In genomic region chr4:99030686-99031085, GRCm38 (mm10) we compare ENCODE assay signal across 24 mouse cellular contexts. TPM values are rescaled to one million over a fixed set of nuclear protein-coding genes. Genes with fewer than 3 reads are reported as not detected.
DNase-seq lines count a peak whose midpoint lies in the region; ATAC-seq and TF ChIP-seq lines count a peak whose summit lies in the region.
"Had no signal": no experiment of that assay in that cellular context is flagged by ENCODE, and none has a peak within 500 bp of the region (broad histone marks: within the 10 kb centered on the region; RNA-seq: fewer than 3 reads in every experiment).

Gene Angptl3 (plus strand): TSS chr4:99030954.

- no peaks in the 10 kb centered on the region for H3K4me1 ChIP-seq in kidney, embryonic 16.5 days (ENCODE audit: insufficient read depth, low read length)
- H3K4me1 ChIP-seq in lung, postnatal 0 days (ENCODE audit: insufficient read depth, low read depth, low read length), result no peaks in the 10 kb centered on the region
- no peaks in the 10 kb centered on the region for H3K4me1 ChIP-seq in liver, embryonic 11.5 days (replicated peaks; ENCODE audit: control insufficient read depth, insufficient read depth, low read length)
- H3K4me1 ChIP-seq in midbrain, embryonic 13.5 days (replicated peaks), result no peaks in the 10 kb centered on the region
- H3K4me1 ChIP-seq in midbrain, embryonic 14.5 days (ENCODE audit: control insufficient read depth, insufficient read depth, low read length), result no peaks in the 10 kb centered on the region
- H3K4me1 ChIP-seq: forebrain, embryonic 12.5 days; lung, embryonic 15.5 days; midbrain, embryonic 15.5 days had no signal

- ATAC-seq in kidney, embryonic 16.5 days (ENCODE audit: low FRiP score, low TSS enrichment), result no peak
- ATAC-seq in lung, postnatal 0 days, result no peak
- no peak for ATAC-seq in liver, embryonic 11.5 days (replicated peaks; ENCODE audit: low FRiP score)
- no peak for ATAC-seq in midbrain, embryonic 13.5 days
- ATAC-seq in midbrain, embryonic 14.5 days (ENCODE audit: low FRiP score, low TSS enrichment), result no peak
- ATAC-seq: hindbrain, embryonic 16.5 days; midbrain, embryonic 15.5 days had no signal

- DNase-seq in kidney, adult 11 months, result peak; percentile 73
- peak; percentile 9 for DNase-seq in lung, postnatal 0 days (ENCODE audit: low spot score)
- DNase-seq in lung, postnatal 36 days, result no peak
- DNase-seq in liver, embryonic 11.5 days (ENCODE audit: low spot score), result no peak
- DNase-seq in midbrain, embryonic 14.5 days, result no peak
- DNase-seq: B cell, adult 2 months; cerebellum, adult 11 months; cerebellum, postnatal 14 days; gastrocnemius, postnatal 10 days; heart, adult 11 months; heart, postnatal 4 days; thymus, postnatal 36 days had no signal

- no peaks in the 10 kb centered on the region for H3K27me3 ChIP-seq in kidney, embryonic 16.5 days (ENCODE audit: insufficient read depth, low read length)
- no peaks in the 10 kb centered on the region for H3K27me3 ChIP-seq in lung, postnatal 0 days (replicated peaks; ENCODE audit: insufficient read depth, low read length)
- no peaks in the 10 kb centered on the region for H3K27me3 ChIP-seq in liver, embryonic 11.5 days (replicated peaks; ENCODE audit: control insufficient read depth, insufficient read depth, low read length)
- no peaks in the 10 kb centered on the region for H3K27me3 ChIP-seq in midbrain, embryonic 13.5 days
- H3K27me3 ChIP-seq in midbrain, embryonic 14.5 days (ENCODE audit: control insufficient read depth, insufficient read depth, low read length), result no peaks in the 10 kb centered on the region
- H3K27me3 ChIP-seq: forebrain, embryonic 12.5 days; lung, embryonic 15.5 days; midbrain, embryonic 15.5 days had no signal

- TF ChIP-seq CTCF in lung, postnatal 0 days (IDR thresholded peaks at IDR 0.05), result no peak

- no peak within 1 kb of the TSS for H3K4me3 ChIP-seq in kidney, embryonic 16.5 days (ENCODE audit: low read length)
- no peak within 1 kb of the TSS for H3K4me3 ChIP-seq in lung, postnatal 0 days (ENCODE audit: low read depth, low read length)
- no peak within 1 kb of the TSS for H3K4me3 ChIP-seq in liver, embryonic 11.5 days (ENCODE audit: low read depth, low read length)
- no peak within 1 kb of the TSS for H3K4me3 ChIP-seq in macrophage (ENCODE audit: inconsistent target)
- H3K4me3 ChIP-seq in midbrain, embryonic 13.5 days (replicated peaks), result no peak within 1 kb of the TSS
- H3K4me3 ChIP-seq in midbrain, embryonic 14.5 days (replicated peaks; ENCODE audit: low read depth, low read length), result no peak within 1 kb of the TSS
- H3K4me3 ChIP-seq: forebrain, embryonic 12.5 days; lung, embryonic 15.5 days; midbrain, embryonic 15.5 days; myocyte had no signal

- no peaks in the 10 kb centered on the region for H3K79me2 ChIP-seq in macrophage (ENCODE audit: inconsistent target)

- H3K9me3 ChIP-seq in kidney, embryonic 16.5 days (ENCODE audit: low read length), result no peaks in the 10 kb centered on the region
- H3K9me3 ChIP-seq in lung, postnatal 0 days (ENCODE audit: low read length), result no peaks in the 10 kb centered on the region
- no peaks in the 10 kb centered on the region for H3K9me3 ChIP-seq in liver, embryonic 11.5 days (ENCODE audit: control insufficient read depth, low read length)
- H3K9me3 ChIP-seq in midbrain, embryonic 13.5 days, result no peaks in the 10 kb centered on the region
- H3K9me3 ChIP-seq in midbrain, embryonic 14.5 days (ENCODE audit: control insufficient read depth, low read length), result no peaks in the 10 kb centered on the region
- H3K9me3 ChIP-seq: forebrain, embryonic 12.5 days; lung, embryonic 15.5 days; midbrain, embryonic 15.5 days had no signal

- H3K9ac ChIP-seq in kidney, embryonic 16.5 days (replicated peaks; ENCODE audit: low read length), result no peak within 1 kb of the TSS
- no peak within 1 kb of the TSS for H3K9ac ChIP-seq in lung, postnatal 0 days (replicated peaks; ENCODE audit: low read depth)
- no peak within 1 kb of the TSS for H3K9ac ChIP-seq in liver, embryonic 11.5 days (ENCODE audit: low read depth, low read length)
- H3K9ac ChIP-seq in midbrain, embryonic 13.5 days (replicated peaks), result no peak within 1 kb of the TSS
- H3K9ac ChIP-seq in midbrain, embryonic 14.5 days (replicated peaks; ENCODE audit: low read length), result no peak within 1 kb of the TSS
- H3K9ac ChIP-seq: forebrain, embryonic 12.5 days; lung, embryonic 15.5 days; midbrain, embryonic 15.5 days had no signal

- no peaks in the 10 kb centered on the region for H3K36me3 ChIP-seq in kidney, embryonic 16.5 days (ENCODE audit: insufficient read depth, low read length)
- H3K36me3 ChIP-seq in lung, postnatal 0 days (ENCODE audit: insufficient read depth, low read length), result no peaks in the 10 kb centered on the region
- no peaks in the 10 kb centered on the region for H3K36me3 ChIP-seq in liver, embryonic 11.5 days (ENCODE audit: control insufficient read depth, insufficient read depth, low read length)
- no peaks in the 10 kb centered on the region for H3K36me3 ChIP-seq in macrophage (ENCODE audit: inconsistent target)
- H3K36me3 ChIP-seq in midbrain, embryonic 13.5 days, result 0 out of 2 replicates have a peak, but pooled peaks cover under 1% of the 10 kb centered on the region
- no peaks in the 10 kb centered on the region for H3K36me3 ChIP-seq in midbrain, embryonic 14.5 days (ENCODE audit: control insufficient read depth, insufficient read depth, low read length)
- H3K36me3 ChIP-seq: lung, embryonic 15.5 days; midbrain, embryonic 15.5 days had no signal

- WGBS in kidney, embryonic 16.5 days, result 52% methylated on average over 2 of the region's 2 CpGs
- WGBS in lung, postnatal 0 days, result 65% methylated on average over 2 of the region's 2 CpGs
- 74% methylated on average over 2 of the region's 2 CpGs for WGBS in liver, embryonic 11.5 days
- WGBS in macrophage (ENCODE audit: missing documents), result 90% methylated on average over 2 of the region's 2 CpGs
- WGBS in midbrain, embryonic 13.5 days, result 83% methylated on average over 2 of the region's 2 CpGs
- WGBS in midbrain, embryonic 14.5 days, result 92% methylated on average over 2 of the region's 2 CpGs

- H3K27ac ChIP-seq in kidney, embryonic 16.5 days (ENCODE audit: low read length), result no peak within 1 kb of the TSS
- H3K27ac ChIP-seq in lung, postnatal 0 days (ENCODE audit: low read length), result no peak within 1 kb of the TSS
- H3K27ac ChIP-seq in liver, embryonic 11.5 days (ENCODE audit: low read depth, low read length), result no peak within 1 kb of the TSS
- H3K27ac ChIP-seq in macrophage, result no peak within 1 kb of the TSS
- no peak within 1 kb of the TSS for H3K27ac ChIP-seq in midbrain, embryonic 13.5 days
- no peak within 1 kb of the TSS for H3K27ac ChIP-seq in midbrain, embryonic 14.5 days (replicated peaks; ENCODE audit: low read depth, low read length)
- H3K27ac ChIP-seq: forebrain, embryonic 12.5 days; lung, embryonic 15.5 days; midbrain, embryonic 15.5 days had no signal

- no peak within 1 kb of the TSS for H3K4me2 ChIP-seq in kidney, embryonic 16.5 days (replicated peaks; ENCODE audit: low read depth, low read length)
- H3K4me2 ChIP-seq in lung, postnatal 0 days (replicated peaks; ENCODE audit: low read depth, low read length), result no peak within 1 kb of the TSS
- H3K4me2 ChIP-seq in liver, embryonic 11.5 days, result peak within 1 kb of the TSS; percentile 21; the same call in 1 of the 2 replicates
- H3K4me2 ChIP-seq in midbrain, embryonic 13.5 days (replicated peaks), result no peak within 1 kb of the TSS
- H3K4me2 ChIP-seq in midbrain, embryonic 14.5 days (ENCODE audit: low read length), result no peak within 1 kb of the TSS
- H3K4me2 ChIP-seq: forebrain, embryonic 12.5 days; lung, embryonic 15.5 days; midbrain, embryonic 15.5 days had no signal

- TF ChIP-seq EP300 in lung, postnatal 0 days (IDR thresholded peaks at IDR 0.05), result no peak

RNA-seq across cellular contexts. Expression of gene Angptl3, which starts in this region (rescaled TPM):
- 1.7 and 2.1 TPM in 2 replicates for polyA plus RNA-seq in kidney, embryonic 16.5 days (2015; fragmentation: Nextera tagmentation; extraction: Ambion mirVana)
- polyA plus RNA-seq in lung, postnatal 0 days (2015; fragmentation: Nextera tagmentation; extraction: Ambion mirVana), result 0.61 and 0.75 TPM in 2 replicates
- polyA plus RNA-seq in liver, embryonic 11.5 days (2014; fragmentation: Nextera tagmentation; extraction: Ambion mirVana), result 12.1 and 13.9 TPM in 2 replicates
- total RNA-seq in macrophage (2018; cell fraction: chromatin; rRNA removed), result 1 to 10 TPM in 12 of 26 experiments, under 1 TPM in 5, not detected in 9; 0.26 to 3.9 (median 1.7) TPM
- 1 to 10 TPM; 1.5 to 7.7 (median 3.9) TPM for total RNA-seq in macrophage (2018; cell fraction: cytosol; rRNA removed)
- 1 to 10 TPM in 13 of 26 experiments, under 1 TPM in 9, not detected in 4; 0.23 to 3.0 (median 1.5) TPM for total RNA-seq in macrophage (2018; cell fraction: nucleus; rRNA removed)
- 1.8 to 14.9 TPM (median 5.9 TPM) in 3 replicates for polyA plus RNA-seq in macrophage (2018)
- polyA plus RNA-seq in midbrain, embryonic 13.5 days (2015; fragmentation: Nextera tagmentation; extraction: Ambion mirVana), result 2.0 and 3.1 TPM in 2 replicates
- polyA plus RNA-seq in midbrain, embryonic 14.5 days (2014; fragmentation: Nextera tagmentation; extraction: Ambion mirVana), result 1.2 and 1.6 TPM in 2 replicates
- total RNA-seq: gastrocnemius, postnatal 10 days; layer of hippocampus, postnatal 10 days; megakaryocyte, adult 5-6 weeks had no signal
- polyA plus RNA-seq: brain, embryonic 14.5 days; large intestine, adult 2 months had no signal

Comparison
In these comparisons a context has a peak if more than half of its experiments do, and no peak if none do; other contexts are left out.
1. Peak in DNase-seq in lung, postnatal 0 days; RNA of the gene not detected or under 1 TPM.